Mouse (Mus musculus): ENCODE results near the gene Tarsl2. TPM values are rescaled to one million over a fixed set of nuclear protein-coding genes. Genes with fewer than 3 reads are reported as not detected.

Gene Tarsl2
- polyA plus RNA-seq, 1 experiment from 2014 or later = 10.8 TPM

DNA sequence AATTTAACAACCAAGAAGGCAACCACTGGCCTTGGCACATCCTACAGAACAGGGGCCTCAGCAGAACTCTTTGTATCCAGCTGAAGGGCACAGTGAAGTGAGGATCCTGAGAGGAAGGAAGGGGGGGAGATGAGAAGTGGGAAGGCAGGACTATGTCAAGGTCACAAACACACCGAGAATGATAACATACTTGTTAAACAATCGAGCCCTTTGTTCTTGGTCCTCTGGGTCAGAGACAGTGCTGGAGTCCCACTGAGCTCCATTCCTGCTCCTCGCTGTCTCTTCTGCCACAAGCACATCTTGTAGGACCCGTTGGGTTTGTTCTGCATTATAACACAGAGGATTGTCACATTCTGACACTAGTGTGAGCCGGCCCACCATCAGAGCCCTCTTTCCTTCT, 14.0 kb upstream of the Tarsl2 start:
- H3K27me3 ChIP-seq = no peaks in the 10 kb centered on the region
- H3K36me3 ChIP-seq = no peaks in the 10 kb centered on the region
- H3K4me3 ChIP-seq (replicated peaks) = no peak overlapping the region
- no peaks in the 10 kb centered on the region for H3K4me1 ChIP-seq
- H3K4me2 ChIP-seq (replicated peaks) = no peak overlapping the region
- no peaks in the 10 kb centered on the region for H3K9me3 ChIP-seq (replicated peaks)
- H3K27ac ChIP-seq (replicated peaks) = no peak overlapping the region
- no peak for ATAC-seq (ENCODE audit: insufficient number of reproducible peaks, low FRiP score, low TSS enrichment, low read depth)
- WGBS = 68% methylated on average over 5 of the region's 5 CpGs
- no peak overlapping the region for H3K9ac ChIP-seq

DNA sequence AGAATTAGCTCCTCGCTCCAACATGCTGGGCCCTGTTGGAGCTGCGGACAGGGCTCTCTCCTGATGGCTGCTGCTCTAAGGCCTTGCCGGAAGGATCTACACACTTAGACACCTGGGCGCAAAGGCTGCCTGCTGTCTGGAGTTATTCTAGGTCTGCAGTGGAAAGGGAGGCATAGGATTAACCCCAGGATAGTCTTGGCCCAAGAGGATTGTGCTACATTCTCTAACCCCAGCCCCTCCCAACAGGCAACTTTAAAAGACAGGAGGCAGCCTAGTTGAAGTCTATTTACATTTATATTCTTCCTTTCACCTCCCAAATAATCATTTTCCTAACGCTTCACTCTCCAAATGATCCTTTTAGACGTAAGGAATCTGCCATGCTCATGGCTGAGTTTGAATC, 8.9 kb upstream of the Tarsl2 start:
- no peak for ATAC-seq (ENCODE audit: insufficient number of reproducible peaks, low FRiP score, low TSS enrichment, low read depth)
- Histone ChIP-seq H3K27ac (replicated peaks) (no peak overlapping the region), H3K9me3 (replicated peaks) (no peaks in the 10 kb centered on the region), H3K4me3 (replicated peaks) (no peak overlapping the region), H3K9ac (no peak overlapping the region), H3K27me3 (no peaks in the 10 kb centered on the region), H3K4me1 (no peaks in the 10 kb centered on the region), H3K4me2 (replicated peaks) (no peak overlapping the region), H3K36me3 (no peaks in the 10 kb centered on the region)
- WGBS = 82% methylated on average over 6 of the region's 6 CpGs

DNA sequence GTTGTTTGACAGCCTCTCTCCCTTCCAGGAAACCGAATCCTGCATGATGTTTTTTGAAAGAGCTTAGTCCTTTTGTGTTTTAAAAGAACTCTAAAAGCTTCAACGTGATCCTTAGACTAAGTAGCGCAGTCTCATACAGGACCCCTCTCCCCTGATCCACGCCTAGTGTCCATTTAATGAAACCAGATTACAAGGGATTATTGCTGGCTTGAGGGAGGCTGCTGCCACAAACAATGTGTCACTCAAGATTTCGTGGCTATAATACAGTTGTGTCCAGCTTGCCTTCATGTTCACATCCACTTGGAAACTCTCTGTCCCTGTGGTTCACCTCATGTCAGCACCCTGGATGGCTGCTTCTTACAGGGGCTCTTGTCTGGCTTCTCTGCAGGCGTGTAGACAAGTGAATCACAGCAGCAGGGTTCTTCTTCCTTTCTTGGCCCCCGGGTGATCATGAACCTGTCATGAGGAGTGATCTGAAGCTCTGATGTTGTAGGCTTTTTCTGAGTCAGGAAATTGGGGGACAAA, 8.3 kb upstream of the Tarsl2 start:
- no peak for ATAC-seq (ENCODE audit: insufficient number of reproducible peaks, low FRiP score, low TSS enrichment, low read depth)
- Histone ChIP-seq H3K36me3 (no peaks in the 10 kb centered on the region), H3K9me3 (replicated peaks) (no peaks in the 10 kb centered on the region), H3K4me3 (replicated peaks) (no peak overlapping the region), H3K4me1 (no peaks in the 10 kb centered on the region), H3K9ac (no peak overlapping the region), H3K27ac (replicated peaks) (no peak overlapping the region), H3K27me3 (no peaks in the 10 kb centered on the region), H3K4me2 (replicated peaks) (no peak overlapping the region)
- 52% methylated on average over 7 of the region's 7 CpGs for WGBS

DNA sequence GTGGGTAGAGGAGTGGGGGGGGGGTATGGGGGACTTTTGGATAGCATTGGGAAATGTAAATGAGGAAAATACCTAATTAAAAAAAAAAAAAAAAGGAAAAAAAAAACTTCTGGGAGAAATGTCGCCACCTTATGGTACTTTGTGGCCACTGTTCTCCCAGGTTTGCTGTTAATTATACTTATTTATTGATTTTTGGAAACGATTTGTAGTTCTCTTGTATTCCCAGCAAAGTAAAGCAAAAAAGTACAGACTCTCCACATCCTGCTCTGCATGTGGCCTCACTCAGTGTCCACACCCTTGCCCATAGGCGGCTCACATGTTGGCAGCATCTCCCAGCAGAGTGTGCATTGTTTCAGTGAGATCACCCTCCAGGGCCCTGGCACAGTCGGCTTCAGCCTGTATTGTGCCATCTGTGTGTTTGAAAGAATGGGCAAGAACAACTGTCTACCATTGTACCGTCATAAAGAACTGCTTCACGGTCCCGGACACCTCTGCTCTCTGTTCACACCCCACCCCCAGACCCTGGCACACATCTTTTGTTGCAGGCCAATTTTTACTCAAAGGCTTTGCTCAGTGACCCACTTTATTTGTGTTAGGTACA, 6.4 kb upstream of the Tarsl2 start:
- ATAC-seq (ENCODE audit: insufficient number of reproducible peaks, low FRiP score, low TSS enrichment, low read depth) = no peak
- Histone ChIP-seq H3K4me2 (replicated peaks) (no peak overlapping the region), H3K36me3 (no peaks in the 10 kb centered on the region), H3K9ac (no peak overlapping the region), H3K27ac (replicated peaks) (no peak overlapping the region), H3K4me1 (no peaks in the 10 kb centered on the region), H3K4me3 (replicated peaks) (no peak overlapping the region), H3K9me3 (replicated peaks) (no peaks in the 10 kb centered on the region), H3K27me3 (peaks cover 9% of the 10 kb centered on the region; the same call in 1 of the 2 replicates)
- 66% methylated on average over 7 of the region's 7 CpGs for WGBS

DNA sequence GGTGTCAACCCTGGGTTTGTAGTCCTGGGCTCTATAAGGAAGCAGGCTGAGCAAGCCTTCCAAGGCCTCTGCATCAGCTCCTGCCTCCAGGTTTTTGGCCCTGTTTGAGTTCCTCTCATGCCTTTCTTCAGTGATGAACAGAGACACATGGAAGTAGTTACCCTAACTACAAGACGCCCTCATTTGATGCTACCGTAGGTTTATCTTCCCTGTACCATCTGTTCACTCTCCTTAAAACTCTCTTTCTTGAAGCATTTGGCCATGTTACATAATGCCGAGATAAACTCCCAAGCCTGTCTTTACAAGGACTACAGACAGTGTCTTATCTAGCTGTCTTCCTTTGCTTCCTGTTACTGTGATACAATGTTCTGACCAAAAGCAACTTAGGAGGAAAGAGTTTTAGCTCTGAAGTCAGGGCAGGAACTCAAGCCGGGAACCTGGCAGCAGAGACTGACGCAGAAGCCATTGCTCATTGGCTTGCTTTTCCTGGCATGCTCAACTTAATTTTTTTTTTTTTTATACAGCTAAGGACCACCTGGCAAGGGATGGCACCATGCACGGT, 4.8 kb upstream of the Tarsl2 start:
- Histone ChIP-seq H3K36me3 (no peaks in the 10 kb centered on the region), H3K4me3 (replicated peaks) (no peak overlapping the region), H3K9me3 (replicated peaks) (no peaks in the 10 kb centered on the region), H3K27me3 (peaks cover 9% of the 10 kb centered on the region; the same call in 1 of the 2 replicates), H3K4me2 (replicated peaks) (no peak overlapping the region), H3K4me1 (no peaks in the 10 kb centered on the region), H3K27ac (replicated peaks) (no peak overlapping the region), H3K9ac (no peak overlapping the region)
- ATAC-seq (ENCODE audit: insufficient number of reproducible peaks, low FRiP score, low TSS enrichment, low read depth) = no peak
- 64% methylated on average over 6 of the region's 6 CpGs for WGBS

DNA sequence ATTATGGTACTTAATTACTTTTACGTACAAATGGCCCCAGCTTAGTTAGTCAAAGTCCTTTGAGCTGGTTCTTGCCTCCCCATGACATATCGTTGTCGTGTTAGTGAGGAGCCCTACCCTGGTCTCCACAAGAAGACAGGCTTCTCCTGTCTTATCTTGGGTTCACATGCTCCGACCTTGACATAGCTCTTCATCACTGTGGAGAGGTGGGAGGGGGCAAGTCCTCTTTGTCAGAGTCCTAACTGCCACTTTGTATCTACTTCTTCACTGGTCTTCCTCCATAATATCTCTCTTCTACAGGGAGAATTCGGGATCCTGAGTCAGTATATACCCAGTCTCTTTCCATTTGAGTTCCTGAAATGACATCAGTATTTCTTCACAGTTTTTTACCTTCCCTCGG, 4.0 kb upstream of the Tarsl2 start:
- no peak overlapping the region for H3K4me2 ChIP-seq (replicated peaks)
- 79% methylated on average over 6 of the region's 6 CpGs for WGBS
- H3K4me1 ChIP-seq = peaks cover 5% of the 10 kb centered on the region; the same call in 1 of the 2 replicates
- no peaks in the 10 kb centered on the region for H3K36me3 ChIP-seq
- H3K27ac ChIP-seq (replicated peaks) = no peak overlapping the region
- H3K4me3 ChIP-seq (replicated peaks) = no peak overlapping the region
- H3K9ac ChIP-seq = no peak overlapping the region
- peaks cover 9% of the 10 kb centered on the region; the same call in 1 of the 2 replicates for H3K27me3 ChIP-seq
- no peak for ATAC-seq (ENCODE audit: insufficient number of reproducible peaks, low FRiP score, low TSS enrichment, low read depth)
- no peaks in the 10 kb centered on the region for H3K9me3 ChIP-seq (replicated peaks)

DNA sequence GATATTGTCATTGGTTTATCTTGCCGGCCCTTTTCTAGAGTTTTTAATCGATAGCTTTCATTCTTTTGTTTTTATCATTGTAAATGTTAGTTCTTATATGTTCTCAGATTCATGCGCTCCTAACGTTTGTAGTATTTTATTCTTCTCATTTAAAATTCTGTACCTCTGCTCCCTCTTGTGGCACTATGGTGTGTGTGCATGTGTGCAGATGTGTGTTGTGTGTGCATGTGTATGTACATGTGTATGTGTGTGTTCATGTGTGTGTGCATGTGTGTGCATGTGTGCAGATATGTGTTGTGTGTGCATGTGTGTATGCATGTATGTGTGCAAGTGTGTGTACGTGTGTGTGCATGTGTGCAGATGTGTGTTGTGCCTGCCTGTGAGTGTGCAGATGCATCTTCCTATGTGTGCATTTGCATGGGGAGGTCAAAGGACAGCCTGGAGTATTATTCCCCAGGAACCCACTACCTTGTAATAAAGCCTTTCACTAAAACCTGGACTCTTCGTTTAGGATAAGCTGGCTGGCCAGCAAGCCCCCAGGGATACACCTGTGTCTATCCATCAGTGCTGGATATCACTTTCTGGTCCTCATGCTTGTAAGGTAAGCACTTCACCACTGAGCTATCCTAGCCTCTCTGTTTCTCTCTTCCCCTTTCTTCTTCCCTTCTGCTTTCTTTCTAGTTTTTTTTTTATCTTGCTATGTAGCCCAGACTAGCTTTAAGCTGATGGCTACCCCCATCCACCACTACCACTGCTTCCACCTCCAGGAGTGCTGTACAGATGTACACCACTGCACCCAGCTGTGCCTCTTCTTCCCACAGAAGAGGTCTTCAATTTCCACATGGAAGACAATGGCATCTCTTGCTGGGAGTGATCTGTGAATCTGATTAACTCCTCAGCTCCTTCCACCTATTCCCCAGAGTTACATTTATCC, 2.1 kb upstream of the Tarsl2 start:
- peaks cover 5% of the 10 kb centered on the region; the same call in 1 of the 2 replicates for H3K4me1 ChIP-seq
- no peak overlapping the region for H3K9ac ChIP-seq
- H3K4me2 ChIP-seq (replicated peaks) = no peak overlapping the region
- H3K36me3 ChIP-seq = no peaks in the 10 kb centered on the region; the same call in 1 of the 2 replicates
- H3K4me3 ChIP-seq (replicated peaks) = no peak overlapping the region
- peaks cover 9% of the 10 kb centered on the region; the same call in 1 of the 2 replicates for H3K27me3 ChIP-seq
- no peaks in the 10 kb centered on the region for H3K9me3 ChIP-seq (replicated peaks)
- no peak for ATAC-seq (ENCODE audit: insufficient number of reproducible peaks, low FRiP score, low TSS enrichment, low read depth)
- 64% methylated on average over 6 of the region's 6 CpGs for WGBS
- H3K27ac ChIP-seq (replicated peaks) = no peak overlapping the region

DNA sequence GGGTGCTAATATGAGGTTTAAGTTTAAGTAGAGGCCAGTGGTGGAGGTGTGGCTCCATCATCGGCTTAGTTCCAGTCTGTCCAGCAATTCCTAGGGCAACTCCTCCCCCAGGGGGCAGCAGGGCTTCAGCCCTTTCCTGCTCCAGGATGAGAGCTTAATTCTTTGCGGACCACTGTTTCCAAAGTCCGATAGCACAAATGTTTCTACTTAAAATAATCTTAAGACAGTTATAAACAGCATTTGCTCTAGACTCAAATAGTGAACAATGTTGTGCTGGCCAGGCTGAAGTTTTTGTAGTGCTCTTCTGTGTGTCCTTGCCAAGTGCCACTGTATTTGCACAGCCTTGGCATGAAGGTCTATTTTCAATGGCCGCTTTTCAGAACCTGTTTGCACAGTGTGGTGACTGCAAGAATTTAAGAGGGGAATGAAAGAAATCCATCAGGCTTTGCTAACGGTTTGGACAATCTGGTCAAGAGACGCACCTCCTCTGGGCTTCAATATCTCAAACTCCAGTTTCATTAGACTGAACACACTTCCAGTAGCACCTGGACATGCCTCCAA, 757 bp upstream of the Tarsl2 start:
- H3K4me1 ChIP-seq = peaks cover 5% of the 10 kb centered on the region; the same call in 1 of the 2 replicates
- H3K4me2 ChIP-seq (replicated peaks) = peak overlapping the region; percentile 82
- peak overlapping the region; percentile 55 for H3K4me3 ChIP-seq (replicated peaks)
- no peak overlapping the region for H3K9ac ChIP-seq
- no peak for ATAC-seq (ENCODE audit: insufficient number of reproducible peaks, low FRiP score, low TSS enrichment, low read depth)
- no peak overlapping the region for H3K27ac ChIP-seq (replicated peaks)
- WGBS = 25% methylated on average over 6 of the region's 6 CpGs
- no peaks in the 10 kb centered on the region for H3K9me3 ChIP-seq (replicated peaks)
- H3K27me3 ChIP-seq = peaks cover 9% of the 10 kb centered on the region; the same call in 1 of the 2 replicates
- H3K36me3 ChIP-seq = peaks cover 9% of the 10 kb centered on the region; the same call in 1 of the 2 replicates

DNA sequence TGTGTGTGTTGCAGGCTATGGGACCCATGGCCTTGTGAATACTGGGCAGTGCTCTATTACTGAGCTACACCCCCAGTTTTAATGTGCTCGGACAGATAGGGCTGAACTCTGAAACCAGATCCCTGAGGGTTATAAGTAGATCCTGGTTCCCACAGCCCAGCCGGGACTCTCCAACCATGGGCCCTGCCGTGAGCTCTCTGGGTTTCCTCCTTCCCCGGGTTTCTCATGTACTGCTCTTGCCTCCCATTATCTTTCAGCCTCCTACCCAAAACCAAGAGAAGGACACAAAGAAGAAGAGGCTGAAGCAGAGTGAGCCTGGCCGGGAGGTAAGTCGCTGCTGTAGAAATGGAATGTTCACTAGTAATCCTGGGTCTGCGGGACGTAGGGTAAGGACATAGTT, 1.3 kb downstream of the Tarsl2 start:
- no peak overlapping the region for H3K27ac ChIP-seq (replicated peaks)
- peaks cover 5% of the 10 kb centered on the region; the same call in 1 of the 2 replicates for H3K4me1 ChIP-seq
- WGBS = 80% methylated on average over 8 of the region's 8 CpGs
- no peak overlapping the region for H3K9ac ChIP-seq
- H3K4me3 ChIP-seq (replicated peaks) = no peak overlapping the region
- no peak for ATAC-seq (ENCODE audit: insufficient number of reproducible peaks, low FRiP score, low TSS enrichment, low read depth)
- H3K4me2 ChIP-seq (replicated peaks) = no peak overlapping the region
- H3K9me3 ChIP-seq (replicated peaks) = no peaks in the 10 kb centered on the region
- H3K36me3 ChIP-seq = peaks cover 14% of the 10 kb centered on the region
- peaks cover 9% of the 10 kb centered on the region; the same call in 1 of the 2 replicates for H3K27me3 ChIP-seq

DNA sequence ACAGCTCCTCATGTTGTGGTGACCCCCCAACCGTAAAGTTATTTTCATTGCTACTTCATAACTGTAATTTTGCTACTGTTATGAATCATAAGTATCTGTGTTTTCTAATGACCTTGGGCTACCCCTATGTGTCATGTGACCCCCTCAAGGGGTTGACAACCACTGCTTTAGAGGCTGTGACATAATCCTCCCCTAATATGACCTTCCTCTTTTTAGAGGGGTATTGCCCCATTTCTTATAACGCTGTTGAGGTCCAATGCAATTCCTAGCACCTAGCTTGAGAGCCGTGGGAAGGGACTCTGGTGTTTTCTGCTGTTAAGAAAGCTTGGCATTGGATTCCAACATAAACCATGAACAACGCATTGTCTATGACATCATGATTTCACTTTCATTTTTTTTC, 6.0 kb downstream of the Tarsl2 start:
- no peak overlapping the region for H3K9ac ChIP-seq
- peaks cover 23% of the 10 kb centered on the region for H3K36me3 ChIP-seq
- no peaks in the 10 kb centered on the region for H3K27me3 ChIP-seq
- no peak overlapping the region for H3K4me3 ChIP-seq (replicated peaks)
- H3K4me2 ChIP-seq (replicated peaks) = no peak overlapping the region
- ATAC-seq (ENCODE audit: insufficient number of reproducible peaks, low FRiP score, low TSS enrichment, low read depth) = no peak
- H3K4me1 ChIP-seq = no peaks in the 10 kb centered on the region; the same call in 1 of the 2 replicates
- H3K27ac ChIP-seq (replicated peaks) = no peak overlapping the region
- WGBS = 85% methylated on average over 4 of the region's 4 CpGs
- no peaks in the 10 kb centered on the region for H3K9me3 ChIP-seq (replicated peaks)
